Mouse (Mus musculus): ENCODE measurements around the gene Tmem183a.

DNA sequence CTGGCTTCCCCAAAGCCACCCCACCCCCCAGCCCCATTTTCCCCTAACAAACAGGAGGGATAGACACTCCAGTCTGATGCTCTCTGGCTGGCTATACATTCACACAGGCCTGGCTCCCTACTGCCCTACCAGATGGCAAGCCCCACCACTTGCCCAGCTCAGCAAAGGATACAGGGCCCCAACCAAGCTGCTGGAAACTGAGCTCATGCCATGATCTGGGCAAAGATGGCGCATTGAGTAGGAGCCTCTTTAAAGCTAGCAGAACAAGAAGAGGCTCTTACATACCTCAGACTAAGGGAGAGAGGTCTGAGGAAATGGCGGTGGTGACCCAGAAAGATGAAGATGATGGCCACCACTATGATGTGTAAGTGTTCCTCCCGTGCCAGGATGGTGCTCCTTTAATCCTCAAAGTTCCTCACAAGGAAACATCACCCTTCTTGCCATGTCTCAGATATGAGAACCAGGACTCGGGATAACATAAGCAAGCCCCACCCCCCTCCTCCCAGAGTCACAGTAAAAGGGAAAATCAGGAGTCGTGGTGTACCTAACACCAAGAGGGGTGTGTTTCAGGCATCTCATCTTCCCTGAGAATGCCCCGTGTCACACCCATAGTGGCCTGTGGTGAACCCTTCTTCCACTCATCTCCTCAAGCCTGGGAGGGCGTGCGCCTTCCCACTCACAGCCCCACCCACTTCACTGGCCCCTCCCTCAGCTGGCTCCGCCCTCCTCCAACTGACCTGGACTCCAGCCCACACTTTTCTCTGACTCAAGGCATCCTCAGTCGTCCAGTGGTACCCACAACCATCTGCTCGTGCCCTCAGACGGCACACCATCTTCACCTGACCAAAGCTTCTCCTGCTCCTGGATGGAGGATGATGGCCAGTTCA lies 25.6 kb downstream of the Tmem183a start:
- TF ChIP-seq CTCF (IDR thresholded peaks at IDR 0.05; ENCODE audit: borderline replicate concordance, extremely low read depth, insufficient read depth, insufficient read length) (no peak), POLR2A (IDR thresholded peaks at IDR 0.05; ENCODE audit: borderline replicate concordance, extremely low read depth, insufficient read depth, insufficient read length, poor library complexity, severe bottlenecking) (no peak)
